Mouse (Mus musculus) layer of hippocampus, postnatal 10 days (tissue): ENCODE measurements around the gene Olfr1459. TPM values are rescaled to one million over a fixed set of nuclear protein-coding genes. Genes with fewer than 3 reads are reported as not detected.

ENCODE experiments used
- DNase-seq, 2 experiments: peaks; one replicate each; pipeline ENCODE4 v3.0.0; 2021; ENCODE audit warnings: low spot score in 2 of 2
- long read RNA-seq: library from polyadenylated mRNA; stranded (forward); transcript quantifications from one replicate; pipeline ENCODE4 v2.0.0, GENCODE M21; 2023
- total RNA-seq, 2 experiments: library from RNA; stranded (reverse); gene quantifications; 2 replicates each; pipeline ENCODE4 v1.2.3; 2021

Gene Olfr1459
- total RNA-seq, result under 1 TPM; 0.22 to 0.23 TPM
- long read RNA-seq, result 0 reads

DNA sequence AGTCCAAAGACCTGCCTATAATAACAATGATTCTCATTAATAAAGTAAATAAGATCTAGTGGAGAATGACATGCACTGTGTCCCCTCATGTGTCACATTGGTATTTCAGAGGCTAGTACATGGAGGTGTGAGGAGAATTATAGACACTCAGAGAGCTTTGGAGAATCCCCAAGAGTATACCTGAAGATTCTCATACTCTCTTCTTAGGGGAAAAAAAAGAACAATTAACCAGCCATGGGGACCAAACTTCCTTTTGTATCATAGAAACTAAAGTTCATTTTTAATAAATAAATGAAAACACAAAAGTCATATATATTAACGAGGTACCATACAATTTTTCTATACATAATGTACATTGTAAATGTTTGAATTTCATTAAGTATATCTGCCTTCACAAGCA lies at the start of gene Olfr1459:
TSS of gene Olfr1459 (minus strand) at position 101 of the 400 bp plus-strand sequence.
- no peak for DNase-seq

DNA sequence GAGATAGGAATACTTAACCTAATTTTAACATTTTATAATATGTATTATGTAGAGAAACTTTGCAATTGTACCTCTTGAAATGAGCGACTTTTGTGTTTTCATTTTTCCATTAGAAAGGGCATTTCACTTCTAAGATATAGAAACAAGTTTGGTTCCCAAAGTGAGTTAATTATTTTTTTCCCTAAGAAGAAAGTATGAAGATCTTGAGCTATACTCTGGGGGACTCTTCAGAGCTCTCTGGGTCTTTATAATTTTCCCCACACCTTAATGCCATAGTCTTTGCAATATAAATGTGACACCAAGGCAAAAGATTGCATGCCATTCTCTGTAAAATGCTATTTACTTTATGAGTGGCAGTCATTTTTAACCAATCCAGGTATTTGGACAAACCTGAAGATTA lies 36.1 kb upstream of the Olfr1459 start, which contains the start of gene Olfr1462:
TSS of gene Olfr1462 (plus strand) at position 301 of the 400 bp plus-strand sequence.
- no peak for DNase-seq

DNA sequence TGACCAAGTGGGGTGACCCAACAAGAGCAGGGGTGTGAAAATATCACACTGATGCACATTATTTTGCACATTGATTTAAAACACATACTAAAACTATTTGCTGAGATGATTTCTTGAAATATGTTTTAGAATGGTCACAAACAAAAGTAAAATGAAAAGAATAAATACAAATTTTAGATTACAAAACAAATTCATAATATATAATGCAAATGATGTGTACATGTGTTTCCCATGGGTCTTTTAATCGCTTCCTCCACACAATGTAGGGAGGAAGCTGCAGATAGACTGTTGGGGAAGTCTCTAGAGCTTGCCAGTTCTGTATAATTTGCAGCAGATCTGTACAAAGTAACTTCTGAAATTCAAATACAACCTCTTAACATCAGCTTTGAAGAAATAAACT lies 13.4 kb upstream of the Olfr1459 start, which contains the start of gene Olfr1461:
TSS of gene Olfr1461 (plus strand) at position 301 of the 400 bp plus-strand sequence.
- DNase-seq, result no peak

DNA sequence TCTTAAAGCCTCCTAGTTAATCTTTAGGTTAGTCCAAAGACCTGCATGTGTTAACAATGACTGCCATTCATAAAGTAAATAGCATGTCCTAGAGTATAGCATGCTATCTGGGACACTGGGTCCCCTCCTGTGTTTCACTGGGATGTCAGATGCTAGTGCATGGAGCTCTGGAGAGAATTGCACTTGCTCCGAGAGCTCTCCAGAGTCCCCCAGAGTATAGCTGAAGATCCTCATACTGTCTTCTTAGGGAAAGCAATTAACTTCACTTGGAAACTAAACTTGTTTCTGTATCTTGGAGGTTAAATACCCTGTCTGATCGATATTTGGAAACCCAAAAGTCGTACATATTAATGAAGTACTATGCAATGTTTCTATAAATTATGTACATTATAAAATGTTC lies 42.7 kb downstream of the Olfr1459 start, which contains the start of gene Olfr1458:
TSS of gene Olfr1458 (minus strand) at position 101 of the 400 bp plus-strand sequence.
- DNase-seq, result no peak

DNA sequence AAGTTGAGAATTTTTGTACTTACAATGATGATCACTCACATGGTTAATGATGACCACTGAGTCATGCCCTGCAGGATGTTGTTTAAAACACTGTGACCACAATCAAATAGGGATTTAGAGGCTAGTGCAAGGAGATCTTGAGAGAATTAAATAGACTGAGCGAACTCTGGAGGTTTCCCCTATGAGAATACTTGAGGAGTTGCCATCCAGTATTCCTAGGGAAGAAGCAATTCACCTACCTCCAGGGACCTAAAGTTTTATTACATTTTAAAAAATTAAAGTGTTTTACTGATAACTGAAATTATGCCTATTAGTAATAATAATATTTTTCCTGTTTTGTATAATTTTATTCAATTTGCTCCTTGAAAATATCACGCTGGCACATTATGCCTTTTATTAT lies 51.6 kb downstream of the Olfr1459 start, which contains the start of gene Olfr1457:
TSS of gene Olfr1457 (minus strand) at position 101 of the 400 bp plus-strand sequence.
- no peak for DNase-seq

DNA sequence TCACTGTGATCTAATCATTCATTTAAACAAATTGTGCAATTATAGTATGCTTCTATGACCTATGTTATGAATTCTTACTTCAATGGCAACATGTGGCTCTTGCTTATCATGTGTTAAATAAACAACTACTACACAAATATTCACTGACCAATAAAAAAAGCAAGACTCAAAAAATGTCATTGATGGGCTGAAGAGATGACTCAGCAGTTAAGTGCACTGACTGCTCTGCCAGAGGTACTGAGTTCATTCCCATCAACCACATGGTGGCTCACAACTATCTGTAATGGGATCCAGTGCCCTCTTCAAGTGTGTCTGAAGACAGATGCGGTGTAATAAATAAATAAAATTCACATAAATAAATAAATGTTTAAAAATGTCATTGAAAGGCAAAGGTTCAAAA lies 55.4 kb downstream of the Olfr1459 start:
- no peak for DNase-seq

Other genes starting within 250 kb of the Olfr1459 start
- gene Olfr1447, start 245.8 kb downstream of the Olfr1459 start, total RNA-seq, result not detected
- gene Olfr1448, start 225.1 kb downstream of the Olfr1459 start, total RNA-seq, result not detected
- not detected for gene Olfr1449, start 218.7 kb downstream of the Olfr1459 start, total RNA-seq
- gene Olfr1450, start 199.3 kb downstream of the Olfr1459 start, total RNA-seq, result not detected
- gene Olfr1451, start 154.5 kb downstream of the Olfr1459 start, total RNA-seq, result not detected
- gene Olfr1453, start 121.2 kb downstream of the Olfr1459 start, total RNA-seq, result not detected
- not detected for gene Olfr1454, start 88.9 kb downstream of the Olfr1459 start, total RNA-seq
- not detected for gene Olfr1457, start 51.7 kb downstream of the Olfr1459 start, total RNA-seq
- not detected for gene Olfr1458, start 42.8 kb downstream of the Olfr1459 start, total RNA-seq
- not detected for gene Olfr1461, start 13.5 kb upstream of the Olfr1459 start, total RNA-seq
- gene Olfr1462, start 36.2 kb upstream of the Olfr1459 start, total RNA-seq, result not detected
- gene Olfr1463, start 81.8 kb upstream of the Olfr1459 start, total RNA-seq, result not detected
- not detected for gene Olfr1465, start 166.0 kb upstream of the Olfr1459 start, total RNA-seq
- not detected for gene Olfr1466, start 189.3 kb upstream of the Olfr1459 start, total RNA-seq
- gene Olfr1467, start 212.7 kb upstream of the Olfr1459 start, total RNA-seq, result not detected